In genomic region chr15:102117461-102118443, GRCm38 (mm10) we compare ENCODE assay signal across 8 mouse cellular contexts. TPM values are rescaled to one million over a fixed set of nuclear protein-coding genes. Genes with fewer than 3 reads are reported as not detected.
DNase-seq lines count a peak whose midpoint lies in the region; ATAC-seq and TF ChIP-seq lines count a peak whose summit lies in the region.

No protein-coding gene starts in this region.

- intact Hi-C loops in heart, postnatal 25 days (cut with DNase I) = loop anchor here (2.0 kb wide), 1 partner anchor 29 kb away; no protein-coding TSS in a partner anchor
- intact Hi-C loops in heart, postnatal 10 days (cut with DNase I) = loop anchor here (1.0 to 5.0 kb wide), 2 partner anchors 30 to 105 kb away; no protein-coding TSS in a partner anchor

- H3K4me1 ChIP-seq in heart, postnatal 0 days (ENCODE audit: control insufficient read depth, insufficient read depth) = no peaks in the 10 kb centered on the region

- no peak overlapping the region for H3K9ac ChIP-seq in heart, postnatal 0 days (replicated peaks; ENCODE audit: low read depth, low read length)

- ATAC-seq in heart, postnatal 0 days (ENCODE audit: insufficient read depth, low read depth) = peak; percentile 49

- TF ChIP-seq CTCF in heart, postnatal 0 days (IDR thresholded peaks at IDR 0.05; ENCODE audit: low read depth) = peak; percentile 47

- TF ChIP-seq EP300 in heart, postnatal 0 days (IDR thresholded peaks at IDR 0.05; ENCODE audit: low read depth) = no peak

- 57% methylated on average over 19 of the region's 19 CpGs for whole genome bisulfite sequencing in heart, postnatal 0 days

- no peaks in the 10 kb centered on the region for H3K27me3 ChIP-seq in heart, postnatal 0 days (ENCODE audit: control insufficient read depth, insufficient read depth, low read length)

- no peak overlapping the region for H3K4me3 ChIP-seq in heart, postnatal 0 days (ENCODE audit: low read depth, low read length)

- peaks cover 65% of the 10 kb centered on the region for H3K36me3 ChIP-seq in heart, postnatal 0 days (replicated peaks; ENCODE audit: control insufficient read depth, insufficient read depth, low read length)

- H3K4me2 ChIP-seq in heart, postnatal 0 days (ENCODE audit: low read depth, low read length) = no peak overlapping the region

- peak; percentile 33 for DNase-seq in heart, postnatal 0 days (ENCODE audit: low spot score)
- DNase-seq in heart, postnatal 25 days (ENCODE audit: low spot score) = no peak
- DNase-seq in adrenal gland, postnatal 10 days = peak; percentile 56
- peak; percentile 57 to 58 for DNase-seq in heart, postnatal 10 days
- peak; percentile 70 for DNase-seq in lung, postnatal 36 days
- no peak for DNase-seq in urinary bladder, postnatal 4 days (ENCODE audit: low spot score in 2 of 2)
- no peak for DNase-seq in left cerebral cortex, adult 11 months (ENCODE audit: low spot score)
- DNase-seq in embryo, embryonic 10.5 days (ENCODE audit: low spot score) = no peak

- no peaks in the 10 kb centered on the region for H3K9me3 ChIP-seq in heart, postnatal 0 days (replicated peaks; ENCODE audit: control insufficient read depth, low read length)

- no peak overlapping the region for H3K27ac ChIP-seq in heart, postnatal 0 days (ENCODE audit: low read depth)

RNA-seq across cellular contexts. Expression of gene Tns2, which starts 17.5 kb away (rescaled TPM):
- total RNA-seq in heart, postnatal 0 days (2014; rRNA removed; ENCODE audit: low replicate concordance) = 40.3 and 57.9 TPM in 2 replicates
- 21.9 and 24.6 TPM in 2 replicates for polyA plus RNA-seq in heart, postnatal 0 days (2015; fragmentation: Nextera tagmentation; extraction: Ambion mirVana)
- 100 to 1,000 TPM in 1 of 2 experiments, 10 to 100 TPM in 1; 98.6 to 118 TPM for total RNA-seq in heart, postnatal 25 days (2021)
- total RNA-seq in adrenal gland, postnatal 10 days (2021) = 10 to 100 TPM; 64.5 to 84.6 TPM
- total RNA-seq in heart, postnatal 10 days (2021) = 100 to 1,000 TPM in 1 of 2 experiments, 10 to 100 TPM in 1; 95.1 to 108 TPM

RNA-seq across cellular contexts. Expression of gene Spryd3, which starts 18.3 kb away (rescaled TPM):
- 20.0 and 22.8 TPM in 2 replicates for total RNA-seq in heart, postnatal 0 days (2014; rRNA removed; ENCODE audit: low replicate concordance)
- 15.1 and 16.0 TPM in 2 replicates for polyA plus RNA-seq in heart, postnatal 0 days (2015; fragmentation: Nextera tagmentation; extraction: Ambion mirVana)
- 10 to 100 TPM; 13.2 to 15.1 TPM for total RNA-seq in heart, postnatal 25 days (2021)
- 10 to 100 TPM; 27.4 to 31.5 TPM for total RNA-seq in adrenal gland, postnatal 10 days (2021)
- 10 to 100 TPM; 19.1 to 22.2 TPM for total RNA-seq in heart, postnatal 10 days (2021)

RNA-seq across cellular contexts. Expression of gene Igfbp6, which starts 26.4 kb away (rescaled TPM):
- total RNA-seq in heart, postnatal 0 days (2014; rRNA removed; ENCODE audit: low replicate concordance) = 30.5 and 35.4 TPM in 2 replicates
- 24.0 and 24.2 TPM in 2 replicates for polyA plus RNA-seq in heart, postnatal 0 days (2015; fragmentation: Nextera tagmentation; extraction: Ambion mirVana)
- total RNA-seq in heart, postnatal 25 days (2021) = 10 to 100 TPM; 38.3 to 43.6 TPM
- total RNA-seq in adrenal gland, postnatal 10 days (2021) = 10 to 100 TPM; 40.3 to 48.1 TPM
- 10 to 100 TPM; 24.8 to 30.5 TPM for total RNA-seq in heart, postnatal 10 days (2021)

RNA-seq across cellular contexts. Expression of gene Soat2, which starts 32.6 kb away (rescaled TPM):
- total RNA-seq in heart, postnatal 0 days (2014; rRNA removed; ENCODE audit: low replicate concordance) = 1.7 TPM in 1 of 2 replicates, not detected in the other
- polyA plus RNA-seq in heart, postnatal 0 days (2015; fragmentation: Nextera tagmentation; extraction: Ambion mirVana) = 0.08 and 0.14 TPM in 2 replicates
- total RNA-seq in heart, postnatal 25 days (2021) = under 1 TPM in 1 of 2 experiments, not detected in 1; 0.11 TPM
- total RNA-seq in adrenal gland, postnatal 10 days (2021) = 1 to 10 TPM; 4.9 to 8.1 TPM
- total RNA-seq in heart, postnatal 10 days (2021) = under 1 TPM in 1 of 2 experiments, not detected in 1; 0.20 TPM

RNA-seq across cellular contexts. Expression of gene Eif4b, which starts 44.2 kb away (rescaled TPM):
- 109 and 110 TPM in 2 replicates for total RNA-seq in heart, postnatal 0 days (2014; rRNA removed; ENCODE audit: low replicate concordance)
- polyA plus RNA-seq in heart, postnatal 0 days (2015; fragmentation: Nextera tagmentation; extraction: Ambion mirVana) = 40.6 and 46.0 TPM in 2 replicates
- 100 to 1,000 TPM; 131 to 144 TPM for total RNA-seq in heart, postnatal 25 days (2021)
- total RNA-seq in adrenal gland, postnatal 10 days (2021) = 100 to 1,000 TPM; 248 to 266 TPM
- 100 to 1,000 TPM; 149 to 154 TPM for total RNA-seq in heart, postnatal 10 days (2021)

Comparison
In these comparisons a context has a peak if more than half of its experiments do, and no peak if none do; other contexts are left out.
1. DNase-seq: peak in heart, postnatal 0 days (single experiment), adrenal gland, postnatal 10 days (single experiment), heart, postnatal 10 days (2 of 2) and lung, postnatal 36 days (single experiment); none in heart, postnatal 25 days (single experiment), urinary bladder, postnatal 4 days (0 of 2), left cerebral cortex, adult 11 months (single experiment) and embryo, embryonic 10.5 days (single experiment).